Mouse (Mus musculus) liver, embryonic 14.5 days (tissue): ENCODE measurements around the gene Hpn.

ENCODE experiments used
- CTCF ChIP-seq: IDR thresholded peaks from 2 replicates; pipeline ENCODE4 v1.5.1; 2016; ENCODE audit warnings: antibody characterized with exemption, low read depth, control low read depth
- EP300 ChIP-seq: IDR thresholded peaks from 2 replicates; pipeline ENCODE4 v1.6.1; 2016; ENCODE audit warnings: antibody characterized with exemption, low read depth

DNA sequence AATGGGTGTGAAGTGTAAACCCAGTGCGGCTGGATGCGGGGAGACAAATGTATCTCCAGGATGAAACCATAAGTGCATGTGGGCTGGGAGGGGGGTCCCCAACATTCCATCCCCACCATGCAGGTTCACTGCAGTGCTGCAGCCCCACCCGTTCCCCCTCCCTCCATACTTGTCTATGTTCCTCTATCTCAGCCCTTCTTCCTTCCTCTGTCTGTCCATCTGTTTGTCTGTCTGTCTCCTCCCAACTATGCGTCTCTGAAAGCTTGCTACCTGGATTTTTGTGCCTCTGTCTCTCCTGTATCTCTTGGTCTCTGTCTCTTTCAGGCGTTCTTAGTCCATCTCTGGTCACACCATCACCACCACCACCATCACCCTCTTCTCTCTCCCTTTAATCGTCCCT, 64.6 kb downstream of the Hpn start:
- no peak for TF ChIP-seq CTCF
- TF ChIP-seq EP300: no peak
